Mouse (Mus musculus) forebrain, embryonic 13.5 days (tissue): ENCODE measurements at regions not wholly inside any gene's neighbourhood (a gene's known extent, or its start where the extent isn't known, plus 50 kb on each side); places are given as distances from the start of the nearest gene placed in this dataset.

Source experiments
- ATAC-seq: fragments of 200-750 bp; cut with Nextera tagmentation; 2 replicates; pipeline ENCODE4 v1.8.0; 2017
- H3K27ac ChIP-seq: fragments of 300-500 bp; sonication (generic); 2 replicates; pipeline ENCODE4 v1.5.1; 2015; ENCODE audit warnings: inconsistent platforms, mild to moderate bottlenecking, moderate library complexity
- H3K27me3 ChIP-seq: fragments of 300-500 bp; sonication (generic); 2 replicates; pipeline ENCODE4 v1.6.1; 2015; ENCODE audit warnings: mild to moderate bottlenecking, inconsistent platforms
- H3K36me3 ChIP-seq: fragments of 300-500 bp; sonication (generic); 2 replicates; pipeline ENCODE4 v1.6.1; 2015; ENCODE audit warnings: mild to moderate bottlenecking, inconsistent platforms; ENCODE audit not compliant: poor library complexity, severe bottlenecking
- H3K4me1 ChIP-seq: fragments of 300-500 bp; sonication (generic); 2 replicates; pipeline ENCODE4 v1.6.1; 2015; ENCODE audit warnings: inconsistent platforms
- H3K4me2 ChIP-seq: fragments of 300-500 bp; sonication (generic); 2 replicates; pipeline ENCODE4 v1.6.1; 2015; ENCODE audit warnings: inconsistent platforms, mild to moderate bottlenecking, moderate library complexity
- H3K4me3 ChIP-seq: fragments of 300-500 bp; sonication (generic); 2 replicates; pipeline ENCODE4 v1.5.1; 2015; ENCODE audit warnings: mild to moderate bottlenecking, inconsistent platforms
- H3K9ac ChIP-seq: fragments of 300-500 bp; sonication (generic); 2 replicates; pipeline ENCODE4 v1.6.1; 2015; ENCODE audit warnings: mild to moderate bottlenecking, inconsistent platforms
- H3K9me3 ChIP-seq: fragments of 300-500 bp; sonication (generic); replicated peaks from 2 replicates; pipeline ENCODE4 v1.6.1; 2016; ENCODE audit warnings: inconsistent platforms
- WGBS: fragments of 180-500 bp; shearing (Covaris S2); methylation state at CpG from one replicate; pipeline ENCODE4 v1.1.7; 2015; 5-methylcytosine and 5-hydroxymethylcytosine counted together

DNA sequence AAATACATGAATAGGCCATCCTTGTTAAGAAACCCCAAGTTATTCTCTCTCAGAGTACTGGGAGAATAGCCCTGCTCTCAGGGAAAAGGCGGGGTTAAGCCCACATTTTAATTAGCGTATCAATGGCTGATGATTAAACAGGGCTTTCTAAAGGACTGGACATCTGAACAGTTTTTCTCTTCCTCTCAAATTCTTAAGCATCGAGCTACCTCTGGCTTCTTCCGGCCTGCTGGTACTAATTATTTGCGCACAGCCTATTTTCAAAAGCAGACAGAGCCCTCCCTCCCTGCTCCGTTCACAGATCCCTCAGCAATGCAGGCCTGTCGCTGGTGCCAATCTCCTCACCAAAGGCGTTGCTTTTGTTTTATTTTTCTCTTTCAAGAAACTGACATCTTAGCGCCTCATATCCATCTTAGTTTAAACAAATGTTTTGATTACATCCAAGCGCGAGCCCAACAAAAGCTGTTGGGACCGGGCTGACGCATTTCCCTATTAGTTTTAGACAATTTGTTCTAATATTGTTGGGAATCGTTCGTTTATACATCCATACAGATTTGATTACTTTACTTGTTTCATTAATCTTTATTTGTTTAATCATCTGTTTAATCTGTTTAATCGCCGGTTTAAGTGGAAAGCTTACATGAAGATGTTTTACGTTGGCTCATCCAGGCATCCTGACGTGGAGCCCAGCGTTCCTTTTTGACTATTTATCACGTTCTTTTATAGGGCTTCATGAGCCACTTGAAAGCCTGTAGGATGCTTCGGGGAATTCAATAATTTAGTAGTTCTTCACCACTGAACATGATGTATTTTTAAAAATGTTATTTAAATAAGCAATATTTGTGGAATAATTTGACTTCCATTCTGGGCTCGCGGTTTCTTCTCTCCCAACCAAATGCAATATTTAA, 269.5 kb upstream of the Tle3 start:
- H3K4me2 ChIP-seq: peak overlapping the region; percentile 31
- no peaks in the 10 kb centered on the region for H3K9me3 ChIP-seq
- peak; percentile 89 for ATAC-seq
- no peaks in the 10 kb centered on the region for H3K36me3 ChIP-seq
- H3K27ac ChIP-seq: peak overlapping the region; percentile 82; the same call in 1 of the 2 replicates
- H3K9ac ChIP-seq: no peak overlapping the region
- H3K4me1 ChIP-seq: peaks cover 49% of the 10 kb centered on the region
- H3K27me3 ChIP-seq: peaks cover 27% of the 10 kb centered on the region
- H3K4me3 ChIP-seq: no peak overlapping the region
- 10% methylated on average over 24 of the region's 24 CpGs for WGBS

DNA sequence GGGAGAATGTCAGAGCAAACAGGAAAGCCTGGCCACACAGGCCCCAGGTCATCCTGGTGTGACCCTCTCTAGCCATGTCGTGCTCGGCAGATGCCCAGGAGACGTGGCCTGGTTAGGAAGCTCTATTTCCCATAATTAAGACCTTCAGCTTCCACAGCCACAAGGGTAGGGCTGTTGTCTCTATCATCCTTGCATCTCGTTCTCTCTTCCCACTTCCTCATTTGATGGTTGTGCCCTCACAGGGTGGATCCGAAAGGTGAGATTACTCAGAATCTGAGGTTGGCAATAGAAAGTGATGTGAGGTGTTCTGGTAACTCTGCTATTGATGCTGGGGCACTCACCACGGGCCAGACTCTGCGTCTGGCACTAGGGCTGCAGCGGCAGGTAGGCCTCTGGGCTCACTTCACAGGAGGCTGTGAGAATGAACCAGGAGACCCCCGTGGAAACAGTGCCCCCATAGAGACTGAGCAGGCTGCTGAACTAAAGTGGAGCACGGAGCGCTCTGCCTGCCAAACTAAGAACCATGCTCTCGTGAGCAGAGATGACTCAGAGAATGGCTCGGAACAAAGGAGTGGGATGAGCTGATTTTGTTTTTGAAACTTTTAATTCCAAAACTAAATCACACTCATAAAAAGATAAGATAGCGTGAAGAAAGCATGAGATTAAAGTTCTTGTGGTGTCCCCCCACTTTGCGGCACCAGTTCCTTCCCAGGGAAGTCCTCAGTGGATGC, 266.5 kb upstream of the Tle3 start:
- no peak for ATAC-seq
- H3K9me3 ChIP-seq: no peaks in the 10 kb centered on the region
- WGBS: 84% methylated on average over 15 of the region's 15 CpGs

DNA sequence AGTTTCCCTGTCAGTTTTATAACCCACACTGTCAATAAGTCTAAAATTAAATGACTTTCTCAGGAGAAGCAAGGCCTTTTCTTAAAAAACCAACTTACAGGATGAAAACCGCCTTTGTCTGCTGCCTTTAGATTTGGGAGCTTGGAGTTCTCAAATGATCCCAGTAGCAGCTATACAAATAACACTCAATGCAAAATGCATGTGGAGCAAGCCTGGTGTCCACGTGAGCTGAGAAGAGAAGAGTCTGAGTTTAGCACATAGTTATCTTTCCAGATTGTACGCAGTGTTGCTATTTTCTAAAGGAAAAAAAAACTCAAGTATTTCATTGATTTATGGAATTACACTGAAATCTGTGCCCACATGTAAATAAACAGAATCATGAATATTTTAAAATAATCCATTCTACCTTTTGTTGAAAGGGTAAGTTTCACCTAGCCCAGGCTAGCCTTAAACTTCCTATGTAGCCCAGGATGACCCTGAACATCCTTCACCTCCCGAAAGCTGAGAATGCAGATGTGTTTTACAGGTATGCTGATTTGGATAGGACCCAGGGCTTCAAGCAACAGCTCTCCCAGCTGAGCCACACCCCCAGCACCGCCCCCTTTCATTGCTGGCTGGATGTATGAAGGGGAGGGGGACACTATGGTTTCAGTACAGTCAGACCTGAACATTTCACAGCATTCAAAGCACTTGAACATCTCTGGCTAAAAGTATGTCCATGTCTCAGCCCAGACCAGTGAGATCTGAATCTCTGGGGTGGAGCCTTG, 262.5 kb upstream of the Tle3 start:
- 89% methylated on average over 5 of the region's 5 CpGs for WGBS
- Histone ChIP-seq H3K9me3 (no peaks in the 10 kb centered on the region), H3K9ac (no peak overlapping the region), H3K4me3 (no peak overlapping the region), H3K36me3 (no peaks in the 10 kb centered on the region), H3K27me3 (peaks cover 23% of the 10 kb centered on the region), H3K4me2 (no peak overlapping the region), H3K4me1 (peaks cover 37% of the 10 kb centered on the region), H3K27ac (no peak overlapping the region)
- ATAC-seq: no peak

More for the DNA sequence above, 266.5 kb upstream of the Tle3 start:
- Histone ChIP-seq H3K27ac (no peak overlapping the region), H3K4me1 (peaks cover 42% of the 10 kb centered on the region), H3K4me2 (no peak overlapping the region), H3K4me3 (no peak overlapping the region), H3K9ac (no peak overlapping the region), H3K36me3 (no peaks in the 10 kb centered on the region), H3K27me3 (peaks cover 29% of the 10 kb centered on the region)

DNA sequence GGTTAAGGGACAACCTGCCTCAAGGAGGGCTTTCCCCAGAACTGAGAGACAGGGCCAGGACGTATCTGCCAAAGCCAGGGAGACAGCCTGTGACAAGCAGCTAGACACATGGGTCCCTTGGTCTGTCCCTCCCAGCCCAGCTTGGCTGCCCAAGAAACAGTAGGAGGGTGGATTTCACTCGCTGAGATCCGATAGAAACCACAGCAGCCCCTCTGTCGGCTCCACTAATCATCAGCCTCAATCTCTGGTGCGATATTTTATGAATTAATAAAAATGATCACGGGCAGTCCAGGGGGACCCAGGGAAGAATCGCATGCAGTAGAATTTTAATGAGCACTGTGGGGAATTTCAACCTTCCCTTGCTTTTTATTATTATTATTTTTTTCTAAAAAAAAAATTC, 261.0 kb upstream of the Tle3 start:
- Histone ChIP-seq H3K4me3 (no peak overlapping the region), H3K27ac (peak overlapping the region; percentile 42), H3K9ac (no peak overlapping the region; the same call in 1 of the 2 replicates), H3K4me2 (peak overlapping the region; percentile 48), H3K9me3 (no peaks in the 10 kb centered on the region), H3K4me1 (peaks cover 37% of the 10 kb centered on the region), H3K27me3 (peaks cover 11% of the 10 kb centered on the region; the same call in 1 of the 2 replicates), H3K36me3 (no peaks in the 10 kb centered on the region)
- 30% methylated on average over 7 of the region's 7 CpGs for WGBS
- ATAC-seq: 0 out of 2 replicates have a peak, but pooled peaks have one; percentile 34

DNA sequence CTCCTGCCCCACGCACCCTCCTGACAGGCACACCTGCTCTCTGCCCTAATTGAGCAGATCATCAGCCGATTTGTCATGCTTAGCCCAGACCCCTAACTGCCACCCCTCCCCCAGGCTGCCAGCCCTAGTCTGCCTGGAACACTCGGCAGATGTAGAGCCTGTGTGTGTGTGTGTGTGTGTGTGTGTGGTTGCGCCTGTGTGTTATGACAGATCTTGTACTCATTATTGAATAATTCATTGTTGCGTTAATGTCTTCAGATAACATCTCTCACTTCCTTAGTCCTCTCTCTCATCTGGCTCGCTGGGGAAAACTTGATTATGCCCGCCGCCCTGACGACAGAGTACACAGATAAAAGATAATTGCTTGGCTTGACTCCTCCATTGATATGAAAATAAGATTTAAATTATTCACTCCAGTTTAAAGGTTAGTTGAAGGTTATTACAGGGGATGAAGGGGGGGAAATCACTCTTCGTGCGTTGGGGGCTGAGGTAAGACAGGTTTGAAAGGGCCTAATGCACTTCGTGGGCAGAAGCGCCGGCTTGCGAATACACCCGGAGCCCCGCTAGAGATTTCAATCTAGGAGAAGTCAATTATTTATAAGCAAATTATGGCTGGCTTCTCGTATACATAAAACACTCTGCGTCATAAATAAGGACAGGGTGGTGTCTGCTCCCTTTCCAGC, 260.3 kb upstream of the Tle3 start:
- peak overlapping the region; percentile 48 for H3K4me2 ChIP-seq
- ATAC-seq: peak; percentile 93
- no peak overlapping the region for H3K4me3 ChIP-seq
- no peaks in the 10 kb centered on the region for H3K36me3 ChIP-seq
- no peaks in the 10 kb centered on the region for H3K9me3 ChIP-seq
- H3K27me3 ChIP-seq: peaks cover 11% of the 10 kb centered on the region; the same call in 1 of the 2 replicates
- no peak overlapping the region for H3K9ac ChIP-seq
- H3K27ac ChIP-seq: peak overlapping the region; percentile 42
- H3K4me1 ChIP-seq: peaks cover 37% of the 10 kb centered on the region
- 14% methylated on average over 19 of the region's 19 CpGs for WGBS

DNA sequence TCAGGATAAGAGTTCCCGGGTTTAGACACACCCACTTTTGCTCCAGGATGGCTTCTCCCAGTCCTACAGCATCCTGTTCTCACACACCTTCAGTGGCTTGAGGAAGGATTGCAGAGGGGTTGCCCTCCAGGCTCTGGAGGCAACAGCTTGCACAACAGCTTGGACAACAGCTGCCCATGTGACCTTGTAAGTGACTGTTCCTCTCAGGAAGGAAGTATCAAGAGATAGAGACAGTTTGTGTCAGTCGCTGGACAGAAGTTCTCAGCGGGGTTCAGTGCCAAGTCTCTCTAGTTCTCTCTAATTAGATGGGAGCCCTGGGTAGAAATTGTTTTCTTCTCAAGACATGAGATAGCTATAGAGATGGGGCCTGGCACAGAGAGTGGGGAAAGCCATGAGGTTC, 252.9 kb upstream of the Tle3 start:
- no peak for ATAC-seq
- Histone ChIP-seq H3K4me1 (peaks cover 7% of the 10 kb centered on the region), H3K4me3 (no peak overlapping the region), H3K27ac (no peak overlapping the region), H3K27me3 (peaks cover 9% of the 10 kb centered on the region; the same call in 1 of the 2 replicates), H3K36me3 (no peaks in the 10 kb centered on the region), H3K9ac (no peak overlapping the region), H3K4me2 (no peak overlapping the region), H3K9me3 (no peaks in the 10 kb centered on the region)
- 89% methylated on average over 3 of the region's 3 CpGs for WGBS

DNA sequence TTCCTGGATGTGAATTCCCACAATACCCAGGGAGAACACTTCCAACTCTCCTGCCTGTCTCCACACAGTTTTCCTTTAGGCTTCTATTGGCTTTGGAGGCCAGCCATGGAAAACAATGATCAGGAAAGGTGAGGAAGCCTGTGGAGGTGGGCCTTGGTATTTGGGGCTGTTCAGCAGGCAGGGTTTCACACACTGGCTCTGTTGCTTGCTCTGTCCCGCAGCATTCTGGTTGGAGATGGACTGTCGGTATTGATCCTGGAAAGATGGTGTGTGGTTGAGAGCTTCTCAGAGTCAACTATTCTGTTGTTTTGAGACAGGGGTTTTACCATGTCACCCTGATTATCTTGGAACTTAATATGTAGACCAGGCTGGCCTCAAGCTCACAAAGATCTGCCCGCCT, 251.6 kb upstream of the Tle3 start:
- no peak overlapping the region for H3K4me3 ChIP-seq
- peaks cover 11% of the 10 kb centered on the region for H3K4me1 ChIP-seq
- H3K9ac ChIP-seq: no peak overlapping the region
- H3K4me2 ChIP-seq: no peak overlapping the region
- WGBS: 81% methylated on average over 3 of the region's 3 CpGs
- peaks cover 9% of the 10 kb centered on the region; the same call in 1 of the 2 replicates for H3K27me3 ChIP-seq
- no peaks in the 10 kb centered on the region for H3K9me3 ChIP-seq
- no peak overlapping the region for H3K27ac ChIP-seq
- H3K36me3 ChIP-seq: no peaks in the 10 kb centered on the region
- ATAC-seq: no peak

DNA sequence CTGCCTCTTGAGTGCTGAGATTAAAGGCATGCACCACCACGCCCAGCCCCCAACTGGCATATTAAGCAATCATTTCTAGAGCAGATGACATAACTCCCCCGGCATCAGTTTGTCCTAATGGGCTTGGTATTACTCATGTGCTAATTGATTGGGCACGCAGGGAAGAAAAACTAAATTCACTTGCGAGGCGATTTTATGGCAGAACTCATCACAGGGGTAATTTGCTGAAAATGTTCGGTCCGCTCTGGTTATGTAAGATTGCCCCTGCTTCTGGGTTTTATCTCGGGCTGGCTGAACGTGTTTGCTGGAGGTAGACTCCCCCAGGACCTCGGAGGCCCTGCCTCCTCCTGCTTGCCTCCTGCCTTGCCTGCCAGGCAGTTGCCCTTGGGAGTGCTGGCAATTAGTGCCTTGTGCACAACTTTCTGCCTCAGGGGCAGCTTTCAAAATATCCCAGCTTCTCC, 251.2 kb upstream of the Tle3 start:
- Histone ChIP-seq H3K4me1 (peaks cover 15% of the 10 kb centered on the region), H3K27ac (no peak overlapping the region), H3K36me3 (no peaks in the 10 kb centered on the region)

DNA sequence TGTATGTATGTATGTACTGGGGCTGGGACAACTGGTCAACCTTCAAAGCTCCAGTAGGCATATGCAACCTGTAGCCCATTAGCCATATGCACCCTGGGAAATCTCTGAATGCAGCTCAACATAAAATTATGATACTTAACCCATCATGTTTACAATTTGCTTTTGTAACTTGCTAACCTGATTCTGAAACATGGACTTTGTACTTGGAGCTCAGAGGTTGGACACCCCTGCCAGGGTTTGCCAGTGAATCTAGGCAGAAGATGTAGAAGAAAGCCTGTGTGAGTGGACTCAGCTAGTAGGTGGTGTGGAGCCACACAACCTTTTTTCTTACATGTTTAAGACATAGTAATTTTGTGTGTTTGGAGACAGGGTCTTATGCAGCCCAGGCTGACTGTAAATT, 248.7 kb upstream of the Tle3 start:
- H3K27ac ChIP-seq: no peak overlapping the region
- H3K27me3 ChIP-seq: peaks cover 13% of the 10 kb centered on the region
- no peaks in the 10 kb centered on the region for H3K9me3 ChIP-seq
- no peaks in the 10 kb centered on the region for H3K36me3 ChIP-seq
- no peak overlapping the region for H3K4me2 ChIP-seq
- H3K4me3 ChIP-seq: no peak overlapping the region
- H3K9ac ChIP-seq: no peak overlapping the region
- H3K4me1 ChIP-seq: peaks cover 17% of the 10 kb centered on the region
- no peak for ATAC-seq

More for the DNA sequence above, 251.2 kb upstream of the Tle3 start:
- Histone ChIP-seq H3K4me2 (no peak overlapping the region), H3K4me3 (no peak overlapping the region), H3K27me3 (peaks cover 12% of the 10 kb centered on the region), H3K9ac (no peak overlapping the region), H3K9me3 (no peaks in the 10 kb centered on the region)
- 65% methylated on average over 10 of the region's 10 CpGs for WGBS
- no peak for ATAC-seq

DNA sequence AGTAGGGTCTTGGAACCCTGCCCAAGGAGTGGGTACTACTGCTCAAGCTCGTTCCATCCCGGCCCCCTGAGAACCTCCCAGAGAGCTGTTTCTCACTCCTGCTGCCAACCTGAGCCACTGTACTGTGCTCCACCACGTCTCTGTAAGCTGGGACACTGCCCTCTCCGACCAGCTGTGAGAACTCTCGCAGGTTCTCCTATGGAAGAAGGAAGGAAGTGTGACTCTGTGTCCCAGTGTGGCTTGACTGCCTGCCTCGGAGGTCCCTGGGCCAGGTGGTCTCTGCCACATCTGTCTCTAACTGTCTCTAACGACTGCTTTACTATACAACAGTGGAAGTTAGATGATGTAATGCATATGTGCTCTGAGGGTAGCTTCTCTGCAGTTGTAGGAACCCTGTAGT, 246.4 kb upstream of the Tle3 start:
- no peak overlapping the region for H3K27ac ChIP-seq
- no peak overlapping the region for H3K9ac ChIP-seq
- 66% methylated on average over 7 of the region's 7 CpGs for WGBS
- H3K27me3 ChIP-seq: peaks cover 17% of the 10 kb centered on the region
- no peak for ATAC-seq
- H3K9me3 ChIP-seq: no peaks in the 10 kb centered on the region
- peaks cover 16% of the 10 kb centered on the region for H3K4me1 ChIP-seq
- H3K36me3 ChIP-seq: no peaks in the 10 kb centered on the region
- H3K4me2 ChIP-seq: no peak overlapping the region
- H3K4me3 ChIP-seq: no peak overlapping the region

DNA sequence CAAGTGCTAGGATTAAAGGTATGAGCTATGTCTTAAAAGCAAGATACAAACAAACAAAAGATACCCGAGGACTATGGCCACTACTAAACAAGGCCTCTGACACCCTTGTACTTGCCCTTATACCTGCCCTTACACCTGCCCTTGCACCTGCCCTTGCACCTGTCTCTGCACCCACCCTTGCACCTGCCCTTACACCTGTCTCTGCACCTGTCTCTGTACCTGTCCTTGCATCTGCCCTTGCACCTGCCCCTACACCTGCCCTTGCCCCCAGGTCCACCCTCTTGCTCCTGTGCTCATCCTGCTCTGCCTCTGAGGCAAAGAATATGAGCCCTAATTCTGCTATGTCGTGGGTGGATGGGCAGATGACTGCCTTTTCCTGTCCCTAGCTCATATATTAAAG, 244.1 kb upstream of the Tle3 start:
- ATAC-seq: no peak

More for the DNA sequence above, 244.1 kb upstream of the Tle3 start:
- Histone ChIP-seq H3K4me2 (no peak overlapping the region), H3K27me3 (peaks cover 12% of the 10 kb centered on the region), H3K4me3 (no peak overlapping the region), H3K36me3 (no peaks in the 10 kb centered on the region), H3K4me1 (peaks cover 10% of the 10 kb centered on the region; the same call in 1 of the 2 replicates), H3K9me3 (no peaks in the 10 kb centered on the region), H3K27ac (no peak overlapping the region), H3K9ac (no peak overlapping the region)
- WGBS: 86% methylated on average over 2 of the region's 2 CpGs
